In the genomic region with DNA sequence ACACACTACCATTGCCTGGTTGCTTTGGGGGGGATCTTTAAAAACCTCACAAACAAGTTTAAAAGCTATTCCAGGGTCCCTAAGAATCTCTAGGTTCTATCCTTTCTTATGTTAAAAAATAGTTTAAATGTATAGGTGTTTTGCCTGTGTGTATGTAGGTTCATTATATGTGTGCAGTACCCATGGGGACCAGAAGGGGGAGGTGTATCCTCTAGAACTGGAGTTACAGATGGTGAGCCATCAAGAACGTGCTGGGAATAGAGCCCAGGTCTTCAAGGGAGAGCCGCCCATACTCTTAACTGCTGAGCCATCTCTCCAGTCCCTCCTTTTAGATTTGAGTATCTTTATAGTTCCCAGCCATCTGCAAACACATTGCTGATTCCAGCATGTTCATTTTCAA, we compare ENCODE assay signal across 25 mouse cellular contexts. TPM values are rescaled to one million over a fixed set of nuclear protein-coding genes. Genes with fewer than 3 reads are reported as not detected.
DNase-seq lines count a peak whose midpoint lies in the region; ATAC-seq and TF ChIP-seq lines count a peak whose summit lies in the region.
"Had no signal": no experiment of that assay in that cellular context is flagged by ENCODE, and none has a peak within 500 bp of the region (broad histone marks: within the 10 kb centered on the region; RNA-seq: fewer than 3 reads in every experiment).

No protein-coding gene starts in this region.

- no peaks in the 10 kb centered on the region for H3K4me1 ChIP-seq in liver, postnatal 0 days (ENCODE audit: insufficient read depth)
- H3K4me1 ChIP-seq in MEL (ENCODE audit: control insufficient read depth in 1 of 2, insufficient read depth in 2 of 2, low read length in 2 of 2), result no peaks in the 10 kb centered on the region
- no peaks in the 10 kb centered on the region for H3K4me1 ChIP-seq in stomach, postnatal 0 days (replicated peaks; ENCODE audit: control insufficient read depth, insufficient read depth)
- H3K4me1 ChIP-seq: heart, embryonic 10.5 days; limb, embryonic 15.5 days had no signal

- H3K9me3 ChIP-seq in liver, postnatal 0 days (ENCODE audit: low read length), result no peaks in the 10 kb centered on the region
- no peaks in the 10 kb centered on the region for H3K9me3 ChIP-seq in MEL (replicated peaks; ENCODE audit: insufficient read depth, low read length)
- H3K9me3 ChIP-seq in stomach, postnatal 0 days (ENCODE audit: control insufficient read depth, low read length), result no peaks in the 10 kb centered on the region
- H3K9me3 ChIP-seq: forebrain, embryonic 15.5 days; heart, embryonic 10.5 days; limb, embryonic 15.5 days; midbrain, embryonic 12.5 days; neural tube, embryonic 12.5 days had no signal

- H3K27ac ChIP-seq in gastrocnemius, adult 2 months, result no peak overlapping the region
- H3K27ac ChIP-seq in liver, postnatal 0 days (ENCODE audit: low read depth), result no peak overlapping the region
- no peak overlapping the region for H3K27ac ChIP-seq in MEL (ENCODE audit: control insufficient read depth, low read depth, low read length)
- no peak overlapping the region for H3K27ac ChIP-seq in stomach, postnatal 0 days (replicated peaks)
- H3K27ac ChIP-seq: forebrain, embryonic 15.5 days; heart, embryonic 10.5 days; limb, embryonic 15.5 days; midbrain, embryonic 12.5 days; neural tube, embryonic 12.5 days had no signal

- H3K36me3 ChIP-seq in liver, postnatal 0 days (replicated peaks; ENCODE audit: insufficient read depth, low read length), result no peaks in the 10 kb centered on the region
- no peaks in the 10 kb centered on the region for H3K36me3 ChIP-seq in MEL (ENCODE audit: control insufficient read depth in 1 of 2, insufficient read depth in 2 of 2, low read length in 2 of 2)
- H3K36me3 ChIP-seq in stomach, postnatal 0 days (ENCODE audit: control insufficient read depth, insufficient read depth, low read length), result no peaks in the 10 kb centered on the region
- H3K36me3 ChIP-seq: forebrain, embryonic 15.5 days; G1E; heart, embryonic 10.5 days; limb, embryonic 15.5 days; midbrain, embryonic 12.5 days; neural tube, embryonic 12.5 days had no signal

- no peaks in the 10 kb centered on the region for H3K27me3 ChIP-seq in liver, postnatal 0 days (ENCODE audit: insufficient read depth, low read length)
- H3K27me3 ChIP-seq in MEL (ENCODE audit: control insufficient read depth in 1 of 2, insufficient read depth in 2 of 2, low read length in 2 of 2), result no peaks in the 10 kb centered on the region
- no peaks in the 10 kb centered on the region for H3K27me3 ChIP-seq in stomach, postnatal 0 days (ENCODE audit: control insufficient read depth, insufficient read depth, low read length)
- H3K27me3 ChIP-seq: forebrain, embryonic 15.5 days had no signal

- no peaks in the 10 kb centered on the region for H3K79me2 ChIP-seq in MEL (ENCODE audit: control insufficient read depth, insufficient read depth, low read length, poor library complexity)

- TF ChIP-seq RAD21 in MEL (IDR thresholded peaks at IDR 0.05; ENCODE audit: low read depth, low read length), result no peak

- H3K4me3 ChIP-seq in gastrocnemius, adult 2 months, result no peak overlapping the region
- no peak overlapping the region for H3K4me3 ChIP-seq in liver, postnatal 0 days (ENCODE audit: low read depth, low read length)
- no peak overlapping the region for H3K4me3 ChIP-seq in MEL (ENCODE audit: control insufficient read depth in 1 of 2, insufficient read depth in 1 of 2, low read depth in 2 of 2, low read length in 2 of 2)
- H3K4me3 ChIP-seq in stomach, postnatal 0 days (ENCODE audit: low read depth, low read length), result no peak overlapping the region
- H3K4me3 ChIP-seq: forebrain, embryonic 15.5 days; heart, embryonic 10.5 days; limb, embryonic 15.5 days; midbrain, embryonic 12.5 days; neural tube, embryonic 12.5 days had no signal

- no peak overlapping the region for H3K4me2 ChIP-seq in liver, postnatal 0 days (ENCODE audit: low read depth, low read length)
- H3K4me2 ChIP-seq in stomach, postnatal 0 days (replicated peaks; ENCODE audit: low read depth), result no peak overlapping the region
- H3K4me2 ChIP-seq: forebrain, embryonic 15.5 days; limb, embryonic 15.5 days; midbrain, embryonic 12.5 days; neural tube, embryonic 12.5 days had no signal

- no peak for ATAC-seq in liver, postnatal 0 days
- ATAC-seq in stomach, postnatal 0 days (ENCODE audit: low FRiP score, low TSS enrichment), result no peak
- ATAC-seq: forebrain, embryonic 15.5 days; hindbrain, embryonic 16.5 days; intestine, postnatal 0 days had no signal

- no peak for TF ChIP-seq POLR2A in MEL (IDR thresholded peaks at IDR 0.05; ENCODE audit: control insufficient read depth in 1 of 2, insufficient read depth in 1 of 2, low read depth in 1 of 2, low read length in 2 of 2, poor library complexity in 1 of 2)

- peak; percentile 20; the same call in 1 of the 2 replicates for TF ChIP-seq CTCF in gastrocnemius, adult 2 months (IDR thresholded peaks at IDR 0.05)
- peak; percentile 33 for TF ChIP-seq CTCF in liver, postnatal 0 days (IDR thresholded peaks at IDR 0.05; ENCODE audit: low read depth)
- peak in 2 of 3 experiments; percentile 24 to 28; a peak in 3 of 6 replicates for TF ChIP-seq CTCF in MEL (IDR thresholded peaks at IDR 0.05 in 2 of 3, conservative IDR thresholded peaks at IDR 0.05 in 1 of 3; ENCODE audit: control insufficient read depth in 1 of 3, insufficient read depth in 1 of 3, low read depth in 2 of 3, low read length in 3 of 3, poor library complexity in 1 of 3, severe bottlenecking in 1 of 3)
- TF ChIP-seq CTCF in stomach, postnatal 0 days (IDR thresholded peaks at IDR 0.05; ENCODE audit: low read depth), result 0 out of 2 replicates have a peak, but pooled peaks have one; percentile 31

- TF ChIP-seq EP300 in liver, postnatal 0 days (IDR thresholded peaks at IDR 0.05; ENCODE audit: low read depth), result no peak
- TF ChIP-seq EP300 in MEL (IDR thresholded peaks at IDR 0.05; ENCODE audit: low read depth in 1 of 2, low read length in 2 of 2), result no peak
- TF ChIP-seq EP300 in stomach, postnatal 0 days (optimal IDR thresholded peaks at IDR 0.05), result no peak

- intact Hi-C loops in gastrocnemius, adult 2 months (cut with DNase I), result no loop called here
- intact Hi-C loops in gastrocnemius, postnatal 36 days (cut with DNase I), result no loop called here

- no peak overlapping the region for H3K9ac ChIP-seq in liver, postnatal 0 days (replicated peaks)
- no peak overlapping the region for H3K9ac ChIP-seq in MEL (ENCODE audit: control insufficient read depth, low read depth, low read length, poor library complexity, severe bottlenecking)
- no peak overlapping the region for H3K9ac ChIP-seq in stomach, postnatal 0 days (ENCODE audit: low read length)
- H3K9ac ChIP-seq: forebrain, embryonic 15.5 days; limb, embryonic 15.5 days; midbrain, embryonic 12.5 days; neural tube, embryonic 12.5 days had no signal

- WGBS in liver, postnatal 0 days (ENCODE audit: insufficient replicate concordance), result 87% methylated on average over 2 of the region's 2 CpGs
- 92% methylated on average over 2 of the region's 2 CpGs for WGBS in stomach, postnatal 0 days

- DNase-seq in gastrocnemius, adult 2 months, result no peak
- no peak for DNase-seq in gastrocnemius, postnatal 36 days
- DNase-seq in liver, postnatal 0 days, result no peak
- DNase-seq in liver, result no peak
- peak; percentile 17 for DNase-seq in MEL (ENCODE audit: low read depth, low spot score)
- DNase-seq in stomach, postnatal 0 days (ENCODE audit: low spot score), result no peak
- no peak for DNase-seq in gastrocnemius, postnatal 4 days (ENCODE audit: low spot score in 2 of 2)
- DNase-seq: adrenal gland, postnatal 10 days; cerebellum, adult 9-10 months; gastrocnemius, postnatal 14 days; kidney, postnatal 25 days; layer of hippocampus, adult 9-11 months; left cerebral cortex, postnatal 4 days; lung, adult 18-20 months; thymus, adult 2 months; thymus, postnatal 4 days had no signal

TF ChIP-seq in MEL, 35 proteins besides CTCF, POLR2A, EP300 and RAD21:
- no peak for TF ChIP-seq SMC3 (IDR thresholded peaks at IDR 0.05; ENCODE audit: low read depth, low read length)
- no peak for TF ChIP-seq ZMIZ1 (IDR thresholded peaks at IDR 0.05; ENCODE audit: low read depth, low read length)
- no peak for TF ChIP-seq POLR2AphosphoS2 (IDR thresholded peaks at IDR 0.05; ENCODE audit: low read length)
- TF ChIP-seq ELF1 (IDR thresholded peaks at IDR 0.05; ENCODE audit: low read depth, low read length), result no peak
- no peak for TF ChIP-seq RCOR1 (IDR thresholded peaks at IDR 0.05; ENCODE audit: low read depth, low read length)
- no peak for TF ChIP-seq TBP (IDR thresholded peaks at IDR 0.05; ENCODE audit: low read depth, low read length)
- no peak for TF ChIP-seq GABPA (IDR thresholded peaks at IDR 0.05; ENCODE audit: low read depth, low read length)
- TF ChIP-seq ZKSCAN1 (IDR thresholded peaks at IDR 0.05; ENCODE audit: low read depth, low read length), result no peak
- no peak for TF ChIP-seq GATA1 (IDR thresholded peaks at IDR 0.05; ENCODE audit: low read depth, low read length)
- TF ChIP-seq E2F4 (IDR thresholded peaks at IDR 0.05; ENCODE audit: borderline replicate concordance, low read depth, low read length), result no peak
- TF ChIP-seq JUND (IDR thresholded peaks at IDR 0.05; ENCODE audit: low read depth, low read length), result no peak
- no peak for TF ChIP-seq NELFE (IDR thresholded peaks at IDR 0.05; ENCODE audit: low read depth, low read length)
- TF ChIP-seq SIN3A (IDR thresholded peaks at IDR 0.05; ENCODE audit: low read length), result no peak
- no peak for TF ChIP-seq ETS1 (IDR thresholded peaks at IDR 0.05; ENCODE audit: low read depth, low read length)
- no peak for TF ChIP-seq POLR2AphosphoS5 (IDR thresholded peaks at IDR 0.05; ENCODE audit: borderline replicate concordance, low read depth, low read length)
- no peak for TF ChIP-seq CHD2 (IDR thresholded peaks at IDR 0.05; ENCODE audit: low read length)
- no peak for TF ChIP-seq HCFC1 (IDR thresholded peaks at IDR 0.05; ENCODE audit: low read depth, low read length)
TF ChIP-seq in MEL: peak in this region for 0.

RNA-seq across cellular contexts. Expression of a gene that starts 13.5 kb away (rescaled TPM):
- total RNA-seq in gastrocnemius, adult 2 months (2021), result under 1 TPM; 0.20 to 0.56 TPM
- under 1 TPM; 0.05 to 0.07 TPM for total RNA-seq in gastrocnemius, postnatal 36 days (2021)
- not detected in 2 replicates for polyA plus RNA-seq in liver, postnatal 0 days (2015; fragmentation: Nextera tagmentation; extraction: Ambion mirVana)
- total RNA-seq in MEL (2012; rRNA removed), result not detected in 2 replicates
- polyA plus RNA-seq in MEL (2012; ENCODE audit: insufficient read depth in 1 of 2, insufficient read length in 2 of 2, low read depth in 1 of 2, low replicate concordance in 2 of 2, missing spikeins in 1 of 2), result not detected
- polyA plus RNA-seq in stomach, postnatal 0 days (2015; fragmentation: Nextera tagmentation; extraction: Ambion mirVana), result 0.21 and 0.30 TPM in 2 replicates
- under 1 TPM; 0.32 to 0.39 TPM for total RNA-seq in gastrocnemius, postnatal 4 days (2021)
- polyA plus RNA-seq: G1E; heart, embryonic 10.5 days; heart, embryonic 16.5 days had no signal
